45 mouse cellular contexts compared by ENCODE assay signal in the genomic region with DNA sequence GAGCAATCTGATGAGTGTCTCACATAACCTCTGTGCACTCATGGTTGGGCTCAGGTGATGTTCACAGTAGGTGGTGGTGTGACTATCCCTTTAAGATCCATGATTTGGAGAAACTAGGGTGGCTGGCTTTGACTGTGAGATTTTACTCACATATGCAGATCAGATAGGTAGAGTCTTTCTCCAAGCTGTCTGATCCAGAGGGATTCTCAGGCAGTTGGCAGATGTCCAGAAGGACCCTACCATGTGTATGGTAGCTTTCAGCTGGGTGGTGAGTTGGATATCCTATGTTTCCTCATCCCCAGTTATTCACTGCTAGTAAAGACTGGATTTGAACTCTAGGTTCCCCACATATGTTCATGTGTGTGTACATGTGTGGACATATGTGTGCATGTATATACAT. TPM values are rescaled to one million over a fixed set of nuclear protein-coding genes. Genes with fewer than 3 reads are reported as not detected.
"Had no signal": no experiment of that assay in that cellular context is flagged by ENCODE, and none has a peak within 500 bp of the region (broad histone marks: within the 10 kb centered on the region; RNA-seq: fewer than 3 reads in every experiment).

No protein-coding gene starts in this region.

- H3K27ac ChIP-seq: limb, embryonic 10.5 days; limb, embryonic 12.5 days; limb, embryonic 13.5 days; limb, embryonic 15.5 days; liver, embryonic 12.5 days; liver, embryonic 13.5 days; liver, embryonic 14.5 days; liver, embryonic 15.5 days; lung, embryonic 15.5 days; macrophage; midbrain, embryonic 10.5 days; midbrain, embryonic 12.5 days; midbrain, embryonic 13.5 days; midbrain, embryonic 15.5 days; neural tube, embryonic 12.5 days had no signal

- H3K9ac ChIP-seq: limb, embryonic 12.5 days; limb, embryonic 13.5 days; limb, embryonic 15.5 days; liver, embryonic 12.5 days; liver, embryonic 13.5 days; liver, embryonic 14.5 days; liver, embryonic 15.5 days; liver, postnatal 0 days; lung, embryonic 14.5 days; lung, embryonic 15.5 days; midbrain, embryonic 12.5 days; midbrain, embryonic 13.5 days; midbrain, embryonic 15.5 days; neural tube, embryonic 12.5 days had no signal

- H3K27me3 ChIP-seq: limb, embryonic 12.5 days; limb, embryonic 13.5 days; limb, embryonic 15.5 days; lung, embryonic 15.5 days; midbrain, embryonic 12.5 days; midbrain, embryonic 13.5 days; midbrain, embryonic 15.5 days; neural tube, embryonic 12.5 days had no signal

- H3K9me3 ChIP-seq: limb, embryonic 10.5 days; limb, embryonic 12.5 days; limb, embryonic 13.5 days; limb, embryonic 15.5 days; liver, embryonic 12.5 days; liver, embryonic 13.5 days; liver, embryonic 15.5 days; lung, embryonic 15.5 days; megakaryocyte, embryonic 14.5 days; midbrain, embryonic 10.5 days; midbrain, embryonic 12.5 days; midbrain, embryonic 13.5 days; midbrain, embryonic 15.5 days; neural tube, embryonic 12.5 days had no signal

- DNase-seq: left cerebral cortex, postnatal 4 days; liver; liver, embryonic 13.5 days; liver, postnatal 0 days; lung, adult 18-20 months; lung, adult 2 months; lung, embryonic 14.5 days; lung, postnatal 10 days; lung, postnatal 14 days; lung, postnatal 36 days; lung, postnatal 4 days; midbrain, embryonic 14.5 days had no signal

- H3K36me3 ChIP-seq: limb, embryonic 10.5 days; limb, embryonic 12.5 days; limb, embryonic 13.5 days; limb, embryonic 15.5 days; liver, embryonic 12.5 days; liver, embryonic 13.5 days; liver, embryonic 15.5 days; lung, embryonic 15.5 days; midbrain, embryonic 10.5 days; midbrain, embryonic 12.5 days; midbrain, embryonic 13.5 days; midbrain, embryonic 15.5 days; neural tube, embryonic 12.5 days had no signal

- H3K4me1 ChIP-seq: limb, embryonic 10.5 days; limb, embryonic 12.5 days; limb, embryonic 13.5 days; limb, embryonic 15.5 days; liver, embryonic 12.5 days; liver, embryonic 13.5 days; liver, embryonic 15.5 days; midbrain, embryonic 10.5 days; midbrain, embryonic 12.5 days; midbrain, embryonic 13.5 days; midbrain, embryonic 15.5 days; neural tube, embryonic 12.5 days had no signal

- H3K4me3 ChIP-seq: limb, embryonic 10.5 days; limb, embryonic 12.5 days; limb, embryonic 13.5 days; limb, embryonic 15.5 days; liver, embryonic 12.5 days; liver, embryonic 13.5 days; liver, embryonic 15.5 days; lung, embryonic 15.5 days; megakaryocyte, embryonic 14.5 days; midbrain, embryonic 10.5 days; midbrain, embryonic 12.5 days; midbrain, embryonic 13.5 days; midbrain, embryonic 15.5 days; myocyte; neural tube, embryonic 12.5 days had no signal

RNA-seq across cellular contexts. Expression of a gene that starts 42.6 kb away (rescaled TPM):
- total RNA-seq: left cerebral cortex, postnatal 10 days; left cerebral cortex, postnatal 14 days; left cerebral cortex, postnatal 25 days; left cerebral cortex, postnatal 36 days; left cerebral cortex, postnatal 4 days; liver, adult 2 months; megakaryocyte progenitor cell, adult 5-6 weeks; megakaryocyte, adult 5-6 weeks; megakaryocyte-erythroid progenitor cell, adult 5-6 weeks; monocyte, adult 5-6 weeks had no signal
- polyA plus RNA-seq: limb, embryonic 10.5 days; limb, embryonic 11.5 days; limb, embryonic 12.5 days; limb, embryonic 13.5 days; liver, adult 2 months; liver, embryonic 11.5 days; liver, embryonic 12.5 days; liver, embryonic 13.5 days; liver, embryonic 14.5 days; liver, embryonic 15.5 days; liver, embryonic 16.5 days; liver, postnatal 0 days; lung, adult 2 months; lung, embryonic 14.5 days; lung, postnatal 0 days; macrophage; midbrain, embryonic 10.5 days; midbrain, embryonic 11.5 days; midbrain, embryonic 12.5 days; midbrain, embryonic 13.5 days; midbrain, embryonic 14.5 days; midbrain, embryonic 15.5 days; midbrain, embryonic 16.5 days; midbrain, postnatal 0 days; myocyte; neural tube, embryonic 11.5 days; neural tube, embryonic 12.5 days had no signal
